Mouse (Mus musculus) urinary bladder, adult 2 months (tissue): ENCODE measurements around the gene Slc7a6. TPM values are rescaled to one million over a fixed set of nuclear protein-coding genes. Genes with fewer than 3 reads are reported as not detected.

ENCODE experiments used
- DNase-seq: peaks from one replicate; pipeline ENCODE4 v3.0.0; 2022; ENCODE audit warnings: low spot score
- polyA plus RNA-seq: library from polyadenylated mRNA; depleted of rRNA; stranded (reverse); fragments of >200 nt; gene quantifications from 2 replicates; pipeline ENCODE4 v1.2.3, GENCODE M21; 2012; rRNA removed

The Slc7a6 gene
- 36.0 and 45.0 TPM in 2 replicates for polyA plus RNA-seq

GRCm38 (mm10) chr8:106168356-106169016 lies at the start of gene Slc7a6:
Slc7a6 (plus strand) TSS chr8:106168857.
- peak; percentile 83 for DNase-seq

- no peak for DNase-seq
Measured at GRCm38 (mm10) chr8:106123443-106123842, 45.2 kb upstream of the Slc7a6 start.

GRCm38 (mm10) chr8:106126055-106126454 lies 42.6 kb upstream of the Slc7a6 start:
- no peak for DNase-seq

GRCm38 (mm10) chr8:106127054-106127453 lies 41.6 kb upstream of the Slc7a6 start:
- no peak for DNase-seq

- no peak for DNase-seq
Measured at GRCm38 (mm10) chr8:106127882-106128410, 40.7 kb upstream of the Slc7a6 start.

GRCm38 (mm10) chr8:106129232-106129930 lies 39.3 kb upstream of the Slc7a6 start:
- no peak for DNase-seq

GRCm38 (mm10) chr8:106129997-106130396 lies 38.7 kb upstream of the Slc7a6 start:
- DNase-seq = no peak

- DNase-seq = no peak
Measured at GRCm38 (mm10) chr8:106130505-106130904, 38.2 kb upstream of the Slc7a6 start.

GRCm38 (mm10) chr8:106131021-106131420 lies 37.6 kb upstream of the Slc7a6 start:
- DNase-seq = no peak

- no peak for DNase-seq
Measured at GRCm38 (mm10) chr8:106131488-106132222, 37.0 kb upstream of the Slc7a6 start.

GRCm38 (mm10) chr8:106132356-106132755 lies 36.3 kb upstream of the Slc7a6 start:
- DNase-seq = no peak

GRCm38 (mm10) chr8:106133526-106133925 lies 35.1 kb upstream of the Slc7a6 start:
- DNase-seq = no peak

GRCm38 (mm10) chr8:106133946-106134345 lies 34.7 kb upstream of the Slc7a6 start:
- DNase-seq = no peak

- peak; percentile 73 for DNase-seq
Measured at GRCm38 (mm10) chr8:106134751-106135571, 33.7 kb upstream of the Slc7a6 start.

GRCm38 (mm10) chr8:106135672-106136071 lies 33.0 kb upstream of the Slc7a6 start:
- DNase-seq = peak; percentile 40

GRCm38 (mm10) chr8:106136156-106137130 lies 32.2 kb upstream of the Slc7a6 start, which contains the start of gene Esrp2:
Esrp2 (minus strand) TSS chr8:106136974.
- DNase-seq = peak; percentile 79

- peak; percentile 45 for DNase-seq
Measured at GRCm38 (mm10) chr8:106137218-106137905, 31.3 kb upstream of the Slc7a6 start.

GRCm38 (mm10) chr8:106137906-106138477 lies 30.7 kb upstream of the Slc7a6 start:
- peak; percentile 58 for DNase-seq

- no peak for DNase-seq
Measured at GRCm38 (mm10) chr8:106138616-106139015, 30.0 kb upstream of the Slc7a6 start.
